In the genomic region with DNA sequence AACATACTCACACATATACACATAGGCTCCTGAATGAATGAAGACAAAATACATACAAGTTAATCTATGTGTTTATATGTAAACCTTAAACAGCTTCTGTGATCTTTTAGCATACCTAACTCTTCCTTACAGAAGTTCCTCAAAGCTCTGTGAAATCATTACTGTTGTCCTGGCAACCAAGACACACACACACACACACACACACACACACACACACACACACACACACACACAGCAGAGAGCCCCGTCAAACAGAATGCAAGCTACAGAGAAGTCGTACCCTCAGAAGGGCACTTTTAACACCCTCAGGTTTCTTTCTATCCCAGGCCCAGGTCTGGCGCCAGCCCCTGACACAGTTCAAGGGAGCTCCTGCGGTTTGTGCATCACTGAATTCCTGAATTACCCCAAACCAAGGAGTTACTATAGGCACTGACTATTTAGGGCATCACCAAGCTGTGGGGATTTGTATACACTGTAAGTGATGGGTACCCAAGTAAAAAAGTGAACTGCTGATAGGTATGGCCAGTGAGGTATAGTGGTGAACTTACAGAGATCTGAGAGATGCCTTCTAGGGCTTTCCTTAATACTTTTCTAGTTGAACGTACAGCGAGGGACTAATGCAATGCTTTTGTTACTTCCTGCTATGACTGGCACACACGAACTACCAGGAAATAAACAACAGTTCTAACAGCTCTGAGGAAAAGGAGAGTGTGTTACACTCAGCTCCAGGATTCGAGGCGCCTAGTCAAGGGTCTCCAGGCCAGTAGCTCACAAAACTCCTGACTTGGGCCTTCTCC, we compare ENCODE assay signal across 19 mouse cellular contexts.
DNase-seq lines count a peak whose midpoint lies in the region; ATAC-seq and TF ChIP-seq lines count a peak whose summit lies in the region.
"Had no signal": no experiment of that assay in that cellular context is flagged by ENCODE, and none has a peak within 500 bp of the region (broad histone marks: within the 10 kb centered on the region; RNA-seq: fewer than 3 reads in every experiment).

No protein-coding gene starts in this region.

- H3K4me3 ChIP-seq in kidney, adult 2 months (ENCODE audit: insufficient read depth, low read depth, low read length), result no peak overlapping the region
- no peak overlapping the region for H3K4me3 ChIP-seq in kidney, embryonic 14.5 days (ENCODE audit: low read length)
- H3K4me3 ChIP-seq: forebrain, embryonic 12.5 days; limb, embryonic 13.5 days; liver, embryonic 15.5 days; midbrain, embryonic 13.5 days had no signal

- H3K27ac ChIP-seq in kidney, adult 2 months (ENCODE audit: insufficient read depth, low read depth, low read length), result peak overlapping the region; percentile 57
- no peak overlapping the region for H3K27ac ChIP-seq in kidney, embryonic 14.5 days (ENCODE audit: low read depth, low read length)
- H3K27ac ChIP-seq: forebrain, embryonic 12.5 days; limb, embryonic 13.5 days; liver, embryonic 15.5 days; midbrain, embryonic 13.5 days had no signal

- H3K4me2 ChIP-seq in kidney, embryonic 14.5 days (replicated peaks; ENCODE audit: low read depth, low read length), result no peak overlapping the region
- H3K4me2 ChIP-seq: forebrain, embryonic 12.5 days; limb, embryonic 13.5 days; liver, embryonic 15.5 days; midbrain, embryonic 13.5 days had no signal

- TF ChIP-seq CTCF in kidney, adult 2 months (conservative IDR thresholded peaks at IDR 0.05; ENCODE audit: insufficient read depth, insufficient read length, low read depth, low read length), result no peak

- DNase-seq in kidney, adult 2 months, result no peak
- DNase-seq in naive thymus-derived CD4-positive, alpha-beta T cell, adult 2 months (ENCODE audit: low read depth), result peak; percentile 53
- no peak for DNase-seq in embryo, embryonic 9.5 days (ENCODE audit: extremely low spot score)
- no peak for DNase-seq in left cerebral cortex, adult 11 months (ENCODE audit: low spot score)
- DNase-seq: adrenal gland, postnatal 10 days; cerebellum, adult 9-10 months; gastrocnemius, postnatal 36 days; heart, postnatal 4 days; kidney, postnatal 36 days; layer of hippocampus, adult 9-11 months; lung, postnatal 10 days; retina, postnatal 1 day had no signal

- H3K9me3 ChIP-seq in kidney, embryonic 14.5 days (ENCODE audit: control insufficient read depth, low read length), result no peaks in the 10 kb centered on the region
- H3K9me3 ChIP-seq: forebrain, embryonic 12.5 days; limb, embryonic 13.5 days; liver, embryonic 15.5 days; midbrain, embryonic 13.5 days had no signal

- H3K9ac ChIP-seq in kidney, embryonic 14.5 days (ENCODE audit: low read depth, low read length), result no peak overlapping the region
- H3K9ac ChIP-seq: forebrain, embryonic 12.5 days; limb, embryonic 13.5 days; liver, embryonic 15.5 days; midbrain, embryonic 13.5 days had no signal

- 57% methylated on average over 9 of the region's 9 CpGs for WGBS in kidney, adult 2 months
- 69% methylated on average over 9 of the region's 9 CpGs for WGBS in kidney, embryonic 14.5 days

- TF ChIP-seq POLR2A in kidney, adult 2 months (IDR thresholded peaks at IDR 0.05; ENCODE audit: low read depth, low read length), result no peak

- no peaks in the 10 kb centered on the region for H3K27me3 ChIP-seq in kidney, adult 2 months (replicated peaks; ENCODE audit: control insufficient read depth, insufficient read depth, low read length)
- H3K27me3 ChIP-seq in kidney, embryonic 14.5 days (ENCODE audit: control insufficient read depth, insufficient read depth, low read length), result no peaks in the 10 kb centered on the region
- H3K27me3 ChIP-seq: forebrain, embryonic 12.5 days; limb, embryonic 13.5 days; liver, embryonic 15.5 days; midbrain, embryonic 13.5 days had no signal

- H3K4me1 ChIP-seq in kidney, adult 2 months (ENCODE audit: control insufficient read depth, insufficient read depth, low read length), result no peaks in the 10 kb centered on the region
- H3K4me1 ChIP-seq in kidney, embryonic 14.5 days (ENCODE audit: control insufficient read depth, insufficient read depth, low read length), result no peaks in the 10 kb centered on the region
- H3K4me1 ChIP-seq: forebrain, embryonic 12.5 days; limb, embryonic 13.5 days had no signal

- no peak for ATAC-seq in kidney, embryonic 14.5 days (ENCODE audit: low FRiP score, low TSS enrichment)
- peak; percentile 43 for ATAC-seq in CD4-positive, CD25-positive, alpha-beta regulatory T cell, adult 4 months
- peak; percentile 65 for ATAC-seq in common myeloid progenitor, adult 5-6 weeks (replicated peaks; ENCODE audit: low read depth, poor library complexity, severe bottlenecking)
- ATAC-seq: midbrain, embryonic 13.5 days had no signal

- H3K36me3 ChIP-seq in kidney, adult 2 months (ENCODE audit: control insufficient read depth, insufficient read depth, low read length), result no peaks in the 10 kb centered on the region
- H3K36me3 ChIP-seq in kidney, embryonic 14.5 days (ENCODE audit: control insufficient read depth, insufficient read depth, low read length), result no peaks in the 10 kb centered on the region
- H3K36me3 ChIP-seq: forebrain, embryonic 12.5 days; limb, embryonic 13.5 days; liver, embryonic 15.5 days; midbrain, embryonic 13.5 days had no signal
